Mouse (Mus musculus): Measurements from ENCODE around the gene Ppfibp1. TPM values are rescaled to one million over a fixed set of nuclear protein-coding genes. Genes with fewer than 3 reads are reported as not detected.

The Ppfibp1 gene
- polyA plus RNA-seq, 1 experiment from 2014 or later, result 9.2 TPM

GRCm38 (mm10) chr6:146913489-146914198, 25.4 kb downstream of the Ppfibp1 start:
- DNase-seq (ENCODE audit: low spot score), result no peak

- no peak for DNase-seq (ENCODE audit: low spot score)
Measured at GRCm38 (mm10) chr6:146915808-146916207, 27.5 kb downstream of the Ppfibp1 start.

- DNase-seq (ENCODE audit: low spot score), result no peak
Measured at GRCm38 (mm10) chr6:146917396-146917795, 29.1 kb downstream of the Ppfibp1 start.

GRCm38 (mm10) chr6:146918341-146918740, 30.1 kb downstream of the Ppfibp1 start:
- DNase-seq (ENCODE audit: low spot score), result no peak

- DNase-seq (ENCODE audit: low spot score), result no peak
Measured at GRCm38 (mm10) chr6:146926415-146926980, 38.2 kb downstream of the Ppfibp1 start.

GRCm38 (mm10) chr6:146928108-146928507, 39.8 kb downstream of the Ppfibp1 start:
- no peak for DNase-seq (ENCODE audit: low spot score)

GRCm38 (mm10) chr6:146929031-146929430, 40.7 kb downstream of the Ppfibp1 start:
- DNase-seq (ENCODE audit: low spot score), result no peak

- DNase-seq (ENCODE audit: low spot score), result no peak
Measured at GRCm38 (mm10) chr6:146933123-146933522, 44.8 kb downstream of the Ppfibp1 start.

- no peak for DNase-seq (ENCODE audit: low spot score)
Measured at GRCm38 (mm10) chr6:146935957-146936356, 47.7 kb downstream of the Ppfibp1 start.

GRCm38 (mm10) chr6:146939026-146939425, 50.7 kb downstream of the Ppfibp1 start:
- no peak for DNase-seq (ENCODE audit: low spot score)

GRCm38 (mm10) chr6:146941505-146942275, 53.4 kb downstream of the Ppfibp1 start:
- no peak for DNase-seq (ENCODE audit: low spot score)

GRCm38 (mm10) chr6:146944009-146944408, 55.7 kb downstream of the Ppfibp1 start:
- no peak for DNase-seq (ENCODE audit: low spot score)

- DNase-seq (ENCODE audit: low spot score), result no peak
Measured at GRCm38 (mm10) chr6:146944830-146945229, 56.5 kb downstream of the Ppfibp1 start.

- DNase-seq (ENCODE audit: low spot score), result no peak
Measured at GRCm38 (mm10) chr6:146946327-146947029, 58.2 kb downstream of the Ppfibp1 start.

GRCm38 (mm10) chr6:146947186-146947585, 58.9 kb downstream of the Ppfibp1 start:
- DNase-seq (ENCODE audit: low spot score), result no peak

- no peak for DNase-seq (ENCODE audit: low spot score)
Measured at GRCm38 (mm10) chr6:146949682-146950453, 61.6 kb downstream of the Ppfibp1 start.

GRCm38 (mm10) chr6:146950454-146950832, 62.2 kb downstream of the Ppfibp1 start:
- DNase-seq (ENCODE audit: low spot score), result no peak

- no peak for DNase-seq (ENCODE audit: low spot score)
Measured at GRCm38 (mm10) chr6:146954258-146954657, 66.0 kb downstream of the Ppfibp1 start, which contains the start of gene 1700034J05Rik. 1700034J05Rik (minus strand) TSS chr6:146954422.

GRCm38 (mm10) chr6:146955475-146955874, 67.2 kb downstream of the Ppfibp1 start:
- no peak for DNase-seq (ENCODE audit: low spot score)

- DNase-seq (ENCODE audit: low spot score), result no peak
Measured at GRCm38 (mm10) chr6:146955896-146956295, 67.6 kb downstream of the Ppfibp1 start.

- DNase-seq (ENCODE audit: low spot score), result no peak
Measured at GRCm38 (mm10) chr6:146956961-146957360, 68.7 kb downstream of the Ppfibp1 start.

All from thymus, postnatal 0 days (tissue).